Mouse (Mus musculus) cerebellum, adult 2 months (tissue): ENCODE results near the gene Pik3r5.

Experiments
- CTCF ChIP-seq: fragments of 200-500 bp; IDR thresholded peaks from 2 replicates; pipeline ENCODE4 v1.5.1; 2011; ENCODE audit warnings: low read depth, mild to moderate bottlenecking, control low read depth, low read length, moderate library complexity, borderline replicate concordance; ENCODE audit not compliant: insufficient read depth
- POLR2A ChIP-seq: fragments of 200-500 bp; IDR thresholded peaks from 2 replicates; pipeline ENCODE4 v1.6.1; 2011; ENCODE audit warnings: low read length, control low read depth, borderline replicate concordance; ENCODE audit not compliant: insufficient read depth

- TF ChIP-seq CTCF (no peak), POLR2A (no peak)
These were observed 24.5 kb upstream of the Pik3r5 start for GRCm38 (mm10) chr11:68407266-68407926.
